Mouse (Mus musculus): Measurements from ENCODE around the gene Mpzl3. TPM values are rescaled to one million over a fixed set of nuclear protein-coding genes. Genes with fewer than 3 reads are reported as not detected.

Mpzl3 gene
- total and polyA plus RNA-seq, 3 experiments = 3.1 to 5.3 (median 5.2) TPM

DNA sequence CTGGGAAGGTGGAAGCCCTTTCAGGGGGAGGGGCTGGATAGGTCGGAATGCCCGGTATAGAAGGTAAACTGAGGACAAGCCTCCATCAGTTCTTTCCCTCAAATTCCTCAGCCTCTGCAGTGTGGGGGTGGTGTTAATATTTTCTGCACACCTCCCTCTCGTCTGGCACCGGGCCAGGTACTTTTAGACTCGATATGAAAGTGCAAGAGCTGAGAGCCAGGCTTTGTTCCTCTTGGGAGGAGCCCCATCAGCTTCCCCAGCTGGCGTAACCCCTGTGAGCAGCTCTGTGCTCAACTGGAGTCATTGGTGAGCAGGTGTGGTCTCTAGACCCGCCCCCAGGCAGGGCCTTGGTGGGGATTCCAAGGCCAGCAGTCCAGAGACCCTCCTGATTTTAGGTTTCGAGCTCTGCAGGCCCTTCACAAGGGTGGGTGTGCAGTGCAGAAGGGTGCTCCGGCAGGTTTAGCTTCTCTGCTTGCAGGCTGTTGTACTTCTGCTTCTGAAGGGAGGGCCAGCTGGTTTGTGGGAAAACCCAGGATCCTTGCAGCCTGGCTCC is 67.3 kb downstream of the Mpzl3 start:
- no peak overlapping the region for H3K27ac ChIP-seq (ENCODE audit: insufficient read depth, low read depth)
- in situ Hi-C loops (cut with MboI; ENCODE audit: low pct_ligation_motif_present, low pct_unique_long_range_greater_than_20kb, low sequenced_read_pairs) = no loop called here
- dilution Hi-C loops (cut with MboI; ENCODE audit: extremely low pct_ligation_motif_present, extremely low pct_unique_long_range_greater_than_20kb, low sequenced_read_pairs) = no loop called here
- no peaks in the 10 kb centered on the region for H3K79me2 ChIP-seq (replicated peaks; ENCODE audit: control insufficient read depth, extremely low read depth, insufficient read depth, poor library complexity, severe bottlenecking)
- peak overlapping the region; percentile 88 for H3K4me2 ChIP-seq (ENCODE audit: insufficient read depth, low read depth, poor library complexity, severe bottlenecking)
- peak; percentile 38 for DNase-seq (ENCODE audit: extremely low read depth)
- no peaks in the 10 kb centered on the region for H3K36me3 ChIP-seq (replicated peaks in 1 of 2; ENCODE audit: control insufficient read depth in 1 of 2, insufficient read depth in 1 of 2, low read length in 1 of 2)
- no peak overlapping the region for H3K4me3 ChIP-seq (replicated peaks in 1 of 3; ENCODE audit: low read depth in 2 of 3, low read length in 2 of 3, poor library complexity in 1 of 3)
- H3K9ac ChIP-seq (ENCODE audit: insufficient read depth, low read depth) = no peak overlapping the region
- H3K27me3 ChIP-seq (replicated peaks) = peaks cover 59% of the 10 kb centered on the region
- H3K4me1 ChIP-seq (ENCODE audit: control insufficient read depth in 1 of 2, insufficient read depth in 2 of 2) = peaks cover 6 to 29% of the 10 kb centered on the region in 2 experiments; a peak in 3 of 4 replicates
- no peaks in the 10 kb centered on the region for H3K9me3 ChIP-seq (replicated peaks; ENCODE audit: low read length)
- TF ChIP-seq MYC (IDR thresholded peaks at IDR 0.05; ENCODE audit: low read depth, low read length) (no peak), TCF12 (IDR thresholded peaks at IDR 0.05; ENCODE audit: low read depth, low read length) (peak; percentile 30; the same call in 1 of the 2 replicates)

DNA sequence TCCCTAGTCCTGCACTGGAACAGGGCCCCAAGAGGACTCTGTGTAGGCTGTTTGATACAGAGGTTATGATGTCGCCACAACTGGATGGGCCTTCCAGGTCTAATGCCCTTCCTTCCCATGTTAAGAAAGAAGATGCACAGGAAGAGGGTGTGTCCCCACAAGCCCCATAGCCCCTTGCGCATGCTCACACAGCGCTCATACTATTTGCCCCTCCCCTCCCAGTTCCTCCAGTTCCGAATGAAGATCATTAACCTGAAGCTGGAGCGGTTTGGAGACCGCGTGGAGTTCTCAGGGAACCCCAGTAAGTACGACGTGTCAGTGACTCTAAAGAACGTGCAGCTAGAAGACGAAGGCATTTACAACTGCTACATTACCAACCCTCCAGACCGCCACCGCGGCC is 70.2 kb downstream of the Mpzl3 start:
- no peak overlapping the region for H3K4me2 ChIP-seq (ENCODE audit: insufficient read depth, low read depth, poor library complexity, severe bottlenecking)
- H3K79me2 ChIP-seq (replicated peaks; ENCODE audit: control insufficient read depth, extremely low read depth, insufficient read depth, poor library complexity, severe bottlenecking) = no peaks in the 10 kb centered on the region
- H3K9ac ChIP-seq (ENCODE audit: insufficient read depth, low read depth) = no peak overlapping the region
- in situ Hi-C loops (cut with MboI; ENCODE audit: low pct_ligation_motif_present, low pct_unique_long_range_greater_than_20kb, low sequenced_read_pairs) (no loop called here), dilution Hi-C loops (cut with MboI; ENCODE audit: extremely low pct_ligation_motif_present, extremely low pct_unique_long_range_greater_than_20kb, low sequenced_read_pairs) (no loop called here)
- DNase-seq (ENCODE audit: extremely low read depth) = no peak
- no peak overlapping the region for H3K4me3 ChIP-seq (replicated peaks in 1 of 3; ENCODE audit: low read depth in 2 of 3, low read length in 2 of 3, poor library complexity in 1 of 3)
- peaks cover 78% of the 10 kb centered on the region for H3K27me3 ChIP-seq (replicated peaks)
- TF ChIP-seq HCFC1 (IDR thresholded peaks at IDR 0.05; ENCODE audit: low read depth, low read length) (no peak), POLR2A (IDR thresholded peaks at IDR 0.05; ENCODE audit: low read depth, low read length) (no peak), ZMIZ1 (IDR thresholded peaks at IDR 0.05; ENCODE audit: low read depth, low read length) (no peak), JUN (IDR thresholded peaks at IDR 0.05; ENCODE audit: insufficient read depth, low read depth, low read length) (no peak), POLR2AphosphoS2 (IDR thresholded peaks at IDR 0.05; ENCODE audit: low read depth, low read length) (no peak), CHD1 (IDR thresholded peaks at IDR 0.05; ENCODE audit: low read depth, low read length) (no peak), MEF2A (IDR thresholded peaks at IDR 0.05; ENCODE audit: borderline replicate concordance, low read depth, low read length) (no peak), CHD2 (IDR thresholded peaks at IDR 0.05; ENCODE audit: low read length) (no peak), USF1 (IDR thresholded peaks at IDR 0.05; ENCODE audit: low read depth, low read length) (no peak), EP300 (IDR thresholded peaks at IDR 0.05; ENCODE audit: low read length) (no peak), MAFK (IDR thresholded peaks at IDR 0.05; ENCODE audit: insufficient replicate concordance, low read length) (no peak), IRF4 (IDR thresholded peaks at IDR 0.05; ENCODE audit: low read depth, low read length) (no peak), USF2 (conservative IDR thresholded peaks at IDR 0.05; ENCODE audit: low read depth, low read length) (no peak)
- H3K9me3 ChIP-seq (replicated peaks; ENCODE audit: low read length) = no peaks in the 10 kb centered on the region
- H3K36me3 ChIP-seq (replicated peaks in 1 of 2; ENCODE audit: control insufficient read depth in 1 of 2, insufficient read depth in 1 of 2, low read length in 1 of 2) = no peaks in the 10 kb centered on the region
- peaks cover 2 to 21% of the 10 kb centered on the region in 2 experiments; a peak in 2 of 4 replicates for H3K4me1 ChIP-seq (ENCODE audit: control insufficient read depth in 1 of 2, insufficient read depth in 2 of 2)
- H3K27ac ChIP-seq (ENCODE audit: insufficient read depth, low read depth) = no peak overlapping the region

Data from CH12.LX (cell line).